Mouse (Mus musculus) spleen, adult 2 months (tissue): ENCODE data around the gene Gm20695. TPM values are rescaled to one million over a fixed set of nuclear protein-coding genes. Genes with fewer than 3 reads are reported as not detected.

Experiments used
- DNase-seq, 2 experiments: peaks; one replicate each; pipeline versions ENCODE4 v3.0.0 to v3.0.0-alpha.2; 2012 to 2021; ENCODE audit warnings: low spot score in 2 of 2, low read depth in 1 of 2
- H3K27ac ChIP-seq: fragments of 200-500 bp; 2 replicates; pipeline ENCODE4 v1.5.1; 2012; ENCODE audit warnings: low read length, inconsistent platforms; ENCODE audit not compliant: insufficient read depth
- H3K27me3 ChIP-seq: fragments of 200-500 bp; 2 replicates; pipeline ENCODE4 v1.6.1; 2012; ENCODE audit warnings: mild to moderate bottlenecking, moderate library complexity, low read length, inconsistent platforms; ENCODE audit not compliant: control insufficient read depth, insufficient read depth
- H3K36me3 ChIP-seq: fragments of 200-500 bp; 2 replicates; pipeline ENCODE4 v1.6.1; 2012; ENCODE audit warnings: mild to moderate bottlenecking, low read length, inconsistent platforms; ENCODE audit not compliant: control insufficient read depth, insufficient read depth
- H3K4me1 ChIP-seq: fragments of 200-500 bp; 2 replicates; pipeline ENCODE4 v1.6.1; 2011; ENCODE audit warnings: inconsistent platforms; ENCODE audit not compliant: control insufficient read depth, insufficient read depth, insufficient read length
- H3K4me3 ChIP-seq: fragments of 200-500 bp; 2 replicates; pipeline ENCODE4 v1.5.1; 2011; ENCODE audit warnings: mild to moderate bottlenecking, inconsistent platforms; ENCODE audit not compliant: insufficient read depth, insufficient read length; ENCODE audit errors: extremely low read depth
- CTCF ChIP-seq: fragments of 200-500 bp; IDR thresholded peaks from 2 replicates; pipeline ENCODE4 v1.5.1; 2011; ENCODE audit warnings: mild to moderate bottlenecking, inconsistent platforms; ENCODE audit not compliant: insufficient read depth, insufficient read length, insufficient replicate concordance; ENCODE audit errors: extremely low read depth
- POLR2A ChIP-seq: fragments of 200-500 bp; IDR thresholded peaks from 2 replicates; pipeline ENCODE4 v1.6.1; 2011; ENCODE audit warnings: low read depth, low read length, inconsistent platforms
- WGBS: fragments of 180-500 bp; shearing (Covaris S2); methylation state at CpG from one replicate; pipeline ENCODE4 v1.1.7; 2018; 5-methylcytosine and 5-hydroxymethylcytosine counted together
- polyA plus RNA-seq: library from polyadenylated mRNA; depleted of rRNA; stranded (reverse); fragments of >200 nt; gene quantifications from 2 replicates; pipeline ENCODE4 v1.2.3, GENCODE M21; 2012

The Gm20695 gene
- polyA plus RNA-seq, 1 experiment: not detected

GRCm38 (mm10) chr16:3871815-3872214, 12.6 kb upstream of the Gm20695 start:
- H3K4me1 ChIP-seq: peaks cover 11% of the 10 kb centered on the region; the same call in 1 of the 2 replicates
- H3K36me3 ChIP-seq: 0 out of 2 replicates have a peak, but pooled peaks cover 3% of the 10 kb centered on the region
- TF ChIP-seq CTCF: no peak
- no peak for TF ChIP-seq POLR2A
- H3K27ac ChIP-seq: peak overlapping the region; percentile 77
- H3K27me3 ChIP-seq: no peaks in the 10 kb centered on the region
- 2% methylated on average over 16 of the region's 16 CpGs for WGBS
- DNase-seq: no peak
- peak overlapping the region; percentile 76 for H3K4me3 ChIP-seq

GRCm38 (mm10) chr16:3872216-3873047, 12.0 kb upstream of the Gm20695 start, which contains the start of gene Naa60:
Naa60 (plus strand) TSS chr16:3872375.
- Histone ChIP-seq H3K27me3 (no peaks in the 10 kb centered on the region), H3K27ac (peak within 1 kb of the TSS; percentile 77), H3K4me1 (peaks cover 11% of the 10 kb centered on the region; the same call in 1 of the 2 replicates), H3K4me3 (peak within 1 kb of the TSS; percentile 76), H3K36me3 (0 out of 2 replicates have a peak, but pooled peaks cover 3% of the 10 kb centered on the region)
- TF ChIP-seq CTCF (no peak), POLR2A (no peak; the same call in none of the 2 replicates)
- 6% methylated on average over 47 of the region's 47 CpGs for WGBS
- peak; percentile 52 to 87 for DNase-seq

- H3K4me1 ChIP-seq: peaks cover 8% of the 10 kb centered on the region; the same call in 1 of the 2 replicates
- no peak for DNase-seq
- no peak overlapping the region for H3K27ac ChIP-seq
- no peaks in the 10 kb centered on the region for H3K27me3 ChIP-seq
- H3K4me3 ChIP-seq: no peak overlapping the region
- TF ChIP-seq POLR2A: no peak
- TF ChIP-seq CTCF: no peak
- H3K36me3 ChIP-seq: no peaks in the 10 kb centered on the region; the same call in 1 of the 2 replicates
- 95% methylated on average over 4 of the region's 4 CpGs for WGBS
Observed at GRCm38 (mm10) chr16:3876346-3876745, 8.1 kb upstream of the Gm20695 start.

GRCm38 (mm10) chr16:3885065-3885670, 720 bp downstream of the Gm20695 start:
- WGBS: 6% methylated on average over 10 of the region's 10 CpGs
- no peak for TF ChIP-seq POLR2A
- no peak for TF ChIP-seq CTCF
- H3K4me1 ChIP-seq: peaks cover 18% of the 10 kb centered on the region; the same call in 1 of the 2 replicates
- no peaks in the 10 kb centered on the region for H3K27me3 ChIP-seq
- H3K4me3 ChIP-seq: peak overlapping the region; percentile 92
- no peak for DNase-seq
- H3K27ac ChIP-seq: peak overlapping the region; percentile 92
- no peaks in the 10 kb centered on the region for H3K36me3 ChIP-seq

- peaks cover under 1% of the 10 kb centered on the region; the same call in 1 of the 2 replicates for H3K36me3 ChIP-seq
- no peaks in the 10 kb centered on the region for H3K27me3 ChIP-seq
- TF ChIP-seq POLR2A: no peak
- no peak for TF ChIP-seq CTCF
- peaks cover 21% of the 10 kb centered on the region for H3K4me1 ChIP-seq
- no peak for DNase-seq
- WGBS: 93% methylated on average over 14 of the region's 14 CpGs
- H3K27ac ChIP-seq: no peak overlapping the region
- no peak overlapping the region for H3K4me3 ChIP-seq
Observed at GRCm38 (mm10) chr16:3891621-3892295, 7.3 kb downstream of the Gm20695 start.

DNA sequence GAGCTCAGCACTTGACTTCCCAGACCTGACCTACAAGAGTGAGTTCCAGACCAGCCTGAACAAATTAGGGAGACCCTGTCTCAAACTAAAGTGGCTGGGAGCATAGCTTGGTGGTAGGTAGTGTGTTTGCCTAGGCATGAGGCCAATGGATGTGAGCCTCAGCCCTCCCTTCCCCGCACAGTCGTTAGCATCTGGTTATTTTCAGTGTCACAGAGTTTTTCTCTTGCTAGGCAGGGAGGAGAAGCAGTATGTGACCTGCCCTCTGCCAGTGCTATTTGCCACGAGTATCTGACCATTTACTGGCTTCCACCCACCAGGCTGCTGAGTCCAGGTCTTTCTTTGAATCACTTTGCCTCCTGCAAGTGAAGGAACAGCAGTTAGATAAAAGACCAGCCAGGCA, 9.3 kb downstream of the Gm20695 start:
- Histone ChIP-seq H3K27ac (peak overlapping the region; percentile 83), H3K27me3 (no peaks in the 10 kb centered on the region), H3K4me3 (no peak overlapping the region), H3K4me1 (peaks cover 13% of the 10 kb centered on the region), H3K36me3 (peaks cover 16% of the 10 kb centered on the region)
- DNase-seq: no peak
- TF ChIP-seq POLR2A (no peak), CTCF (no peak)
- WGBS: 71% methylated on average over 3 of the region's 3 CpGs
